ENCODE assay signal across 8 mouse cellular contexts in the genomic region with DNA sequence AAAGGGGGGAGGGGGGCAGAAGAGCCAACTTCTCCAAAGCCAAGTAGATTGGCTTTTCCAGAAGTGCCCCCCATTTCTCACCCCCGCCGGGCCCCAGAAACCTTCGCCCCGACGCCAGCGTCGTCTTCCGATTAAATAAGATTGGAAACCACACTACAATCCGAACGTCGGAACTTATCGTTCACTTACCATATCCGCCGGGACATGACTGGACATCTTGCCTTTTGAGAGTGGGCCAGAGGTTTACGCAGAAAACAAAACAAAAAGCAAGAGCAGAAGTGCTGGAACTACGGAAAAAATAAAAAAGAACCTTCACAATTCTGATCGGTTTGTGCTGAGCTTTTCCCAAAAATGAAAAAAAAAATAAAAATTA. TPM values are rescaled to one million over a fixed set of nuclear protein-coding genes. Genes with fewer than 3 reads are reported as not detected.
A peak's percentile ranks its signal among the peaks of the same experiment; 100 is the strongest.
DNase-seq lines count a peak whose midpoint lies in the region; ATAC-seq and TF ChIP-seq lines count a peak whose summit lies in the region.

No protein-coding gene starts in this region.

- no peaks in the 10 kb centered on the region for H3K9me3 ChIP-seq in forebrain, embryonic 16.5 days (ENCODE audit: control insufficient read depth, low read length)
- H3K9me3 ChIP-seq in intestine, postnatal 0 days (ENCODE audit: control insufficient read depth), result no peaks in the 10 kb centered on the region

- H3K9ac ChIP-seq in forebrain, embryonic 16.5 days (replicated peaks; ENCODE audit: low read depth, low read length), result peak overlapping the region; percentile 78
- peak overlapping the region; percentile 91 for H3K9ac ChIP-seq in intestine, postnatal 0 days (ENCODE audit: low read depth, low read length)

- peaks cover 33% of the 10 kb centered on the region for H3K4me1 ChIP-seq in forebrain, embryonic 16.5 days (replicated peaks; ENCODE audit: control insufficient read depth, insufficient read depth, low read length)
- H3K4me1 ChIP-seq in intestine, postnatal 0 days (replicated peaks; ENCODE audit: control insufficient read depth, insufficient read depth, low read length), result peaks cover 5% of the 10 kb centered on the region

- peak; percentile 48 for DNase-seq in kidney, adult 9 months
- no peak for DNase-seq in kidney, adult 18-20 months
- peak; percentile 35 to 46 for DNase-seq in lung, postnatal 4 days
- DNase-seq in thymus, postnatal 14 days, result peak; percentile 37
- DNase-seq in MN1 (ENCODE audit: low spot score), result no peak

- peak overlapping the region; percentile 68 for H3K4me2 ChIP-seq in forebrain, embryonic 16.5 days (ENCODE audit: low read length)
- peak overlapping the region; percentile 68 for H3K4me2 ChIP-seq in intestine, postnatal 0 days (replicated peaks; ENCODE audit: low read depth)

- no peaks in the 10 kb centered on the region for H3K27me3 ChIP-seq in forebrain, embryonic 16.5 days (replicated peaks; ENCODE audit: control insufficient read depth, insufficient read depth, low read length)
- no peaks in the 10 kb centered on the region for H3K27me3 ChIP-seq in intestine, postnatal 0 days (replicated peaks; ENCODE audit: control insufficient read depth, insufficient read depth, low read length)

- H3K27ac ChIP-seq in forebrain, embryonic 16.5 days (ENCODE audit: low read length), result peak overlapping the region; percentile 97
- H3K27ac ChIP-seq in intestine, postnatal 0 days (ENCODE audit: low read depth, low read length), result peak overlapping the region; percentile 97

- no peak for TF ChIP-seq CTCF in intestine, postnatal 0 days (IDR thresholded peaks at IDR 0.05; ENCODE audit: low read depth)

- no peaks in the 10 kb centered on the region for H3K36me3 ChIP-seq in forebrain, embryonic 16.5 days (ENCODE audit: control insufficient read depth, insufficient read depth)
- H3K36me3 ChIP-seq in intestine, postnatal 0 days (ENCODE audit: control insufficient read depth, insufficient read depth), result no peaks in the 10 kb centered on the region

- peak; percentile 21 for ATAC-seq in activated CD4-positive, CD25-positive, alpha-beta regulatory T cell, adult 4 months
- ATAC-seq in forebrain, embryonic 16.5 days, result no peak
- no peak for ATAC-seq in intestine, postnatal 0 days

- WGBS in forebrain, embryonic 16.5 days, result under 1% methylated on average over 17 of the region's 17 CpGs
- WGBS in intestine, postnatal 0 days, result under 1% methylated on average over 17 of the region's 17 CpGs

- peak overlapping the region; percentile 77 for H3K4me3 ChIP-seq in forebrain, embryonic 16.5 days (replicated peaks; ENCODE audit: low read length)
- peak overlapping the region; percentile 65 for H3K4me3 ChIP-seq in intestine, postnatal 0 days (ENCODE audit: low read depth, low read length)

RNA-seq across cellular contexts. Expression of a gene that starts 0.8 kb away (rescaled TPM):
- polyA plus RNA-seq in activated CD4-positive, CD25-positive, alpha-beta regulatory T cell, adult 4 months (2017; shearing (Covaris generic)), result 100 to 1,000 TPM in 1 of 2 experiments, 10 to 100 TPM in 1; 86.3 to 124 TPM
- 75.7 and 84.2 TPM in 2 replicates for polyA plus RNA-seq in forebrain, embryonic 16.5 days (2015; fragmentation: Nextera tagmentation; extraction: Ambion mirVana)
- 87.7 and 92.6 TPM in 2 replicates for polyA plus RNA-seq in intestine, postnatal 0 days (2015; fragmentation: Nextera tagmentation; extraction: Ambion mirVana)

Comparison
In these comparisons a context has a peak if more than half of its experiments do, and no peak if none do; other contexts are left out.
1. DNase-seq: peak in kidney, adult 9 months (single experiment), lung, postnatal 4 days (2 of 2) and thymus, postnatal 14 days (single experiment); none in kidney, adult 18-20 months (single experiment) and MN1 (single experiment).